Mouse (Mus musculus) cerebellum, postnatal 14 days (tissue): ENCODE measurements around the gene Mrto4.
"Not testable (repeated sequence)": the region's sequence is repeated elsewhere in the genome, so short reads cannot be mapped to it uniquely, and the experiment has no call there.

ENCODE experiments used
- DNase-seq, 2 experiments: peaks; one replicate each; pipeline ENCODE4 v3.0.0; 2021; ENCODE audit warnings: mixed read lengths in 2 of 2

The Mrto4 gene

DNA sequence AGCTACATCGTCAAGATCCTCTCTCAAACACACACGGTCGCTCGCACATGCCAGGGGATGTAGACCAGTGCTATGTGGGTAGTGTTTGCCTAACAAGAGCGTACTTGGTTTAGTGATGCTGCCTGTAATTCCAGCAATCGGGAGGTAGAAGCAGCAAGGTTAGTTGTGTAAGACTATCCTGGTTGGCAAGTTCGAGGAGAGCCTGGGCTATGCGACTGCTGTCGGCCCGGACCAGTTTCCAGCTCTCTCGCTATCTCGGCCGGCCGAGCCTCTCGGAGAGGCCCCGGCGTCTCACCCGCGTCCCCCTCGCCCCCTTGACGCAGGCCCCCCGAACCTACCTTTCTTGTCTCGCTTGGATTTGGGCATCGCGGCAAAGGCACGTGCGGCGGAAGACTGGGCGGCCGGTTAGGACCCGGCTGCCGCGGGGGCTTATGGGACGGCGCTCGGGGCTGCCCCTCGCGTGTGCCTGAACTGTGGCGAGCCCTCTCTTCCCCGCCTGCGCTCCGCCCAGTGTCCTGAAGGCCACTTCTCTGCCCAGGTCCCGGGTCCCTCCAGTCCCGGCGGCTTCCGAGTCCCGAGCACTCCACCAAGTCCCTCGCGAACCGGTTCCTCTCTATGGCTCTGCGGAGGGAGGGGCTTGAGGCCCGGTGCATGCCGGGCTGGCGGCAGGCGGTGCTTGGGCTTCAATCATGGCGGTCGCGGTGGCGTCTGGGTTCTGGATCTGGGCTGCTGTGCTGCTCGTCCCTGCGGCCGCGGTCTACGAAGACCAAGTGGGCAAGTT, at the start of gene Mrto4, which contains the start of the genes Emc1 and Ubr4:
Gene Mrto4, minus strand, starts transcription at position 646 of the 781 bp plus-strand sequence.
Gene Emc1, plus strand, starts transcription at position 657 of the 781 bp plus-strand sequence.
Gene Ubr4, plus strand, starts transcription at position 679 of the 781 bp plus-strand sequence.
- DNase-seq: peak; percentile 87 to 88

- no peak for DNase-seq
These were observed 48.1 kb upstream of the Mrto4 start for GRCm38 (mm10) chr4:139400487-139400886.

- no peak for DNase-seq
These were observed 43.1 kb upstream of the Mrto4 start for GRCm38 (mm10) chr4:139395431-139395830.

- no peak for DNase-seq
These were observed 37.2 kb upstream of the Mrto4 start for GRCm38 (mm10) chr4:139389557-139389956.

GRCm38 (mm10) chr4:139386869-139387319, 34.5 kb upstream of the Mrto4 start:
- DNase-seq: no peak

GRCm38 (mm10) chr4:139385841-139386240, 33.5 kb upstream of the Mrto4 start:
- DNase-seq: not testable (repeated sequence)

GRCm38 (mm10) chr4:139382231-139382630, 29.9 kb upstream of the Mrto4 start:
- DNase-seq: no peak

DNA sequence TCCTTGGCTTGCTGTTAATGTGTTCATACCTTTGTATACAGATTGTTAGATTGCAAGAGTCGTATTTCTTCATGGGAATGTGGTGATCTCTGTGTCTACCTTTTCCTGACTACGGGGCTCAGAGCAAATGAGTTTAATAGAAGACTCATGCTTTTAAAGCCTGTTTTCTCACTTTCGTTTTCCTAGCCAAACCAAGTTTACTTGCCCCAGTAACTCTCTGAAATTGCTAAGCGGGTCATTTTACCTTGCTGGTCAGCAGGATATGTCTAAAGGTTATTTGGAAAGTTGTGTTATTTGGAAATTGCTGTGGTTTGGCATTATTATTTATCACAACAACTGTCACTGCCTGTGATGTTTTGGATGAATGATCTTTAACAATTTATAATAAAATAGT, 29.1 kb upstream of the Mrto4 start:
- DNase-seq: no peak

DNA sequence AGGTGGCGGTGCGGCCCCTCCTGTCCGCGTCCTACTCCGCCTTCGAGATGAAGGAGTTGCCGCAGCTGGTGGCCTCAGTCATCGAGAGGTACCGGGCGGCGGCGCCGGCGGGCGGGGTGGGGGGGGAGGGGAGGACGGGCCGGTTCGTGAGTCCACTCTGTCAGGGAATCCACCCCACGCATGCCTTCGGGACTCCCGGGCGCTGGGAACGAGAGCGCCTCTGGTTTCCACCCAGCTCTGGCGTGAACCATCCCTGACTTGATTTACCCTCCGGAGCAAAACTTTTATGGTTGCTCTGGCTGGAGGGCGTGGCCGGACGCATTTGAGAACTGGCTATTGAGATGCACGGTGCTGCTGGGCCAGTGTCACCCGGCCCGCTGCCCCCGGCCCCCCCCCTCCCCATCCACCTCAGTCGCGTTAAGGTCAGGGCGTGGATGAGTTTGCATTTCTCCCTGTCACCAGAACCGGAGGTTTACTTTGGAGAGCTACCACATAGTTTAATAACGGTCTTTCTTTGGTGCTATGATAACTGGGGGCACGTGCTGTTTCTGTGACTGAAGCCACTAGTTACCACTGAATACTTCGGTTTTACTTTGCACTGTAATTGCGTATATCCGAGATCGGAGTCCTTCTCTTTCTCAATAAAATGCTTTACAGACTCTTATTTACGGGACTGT, 28.5 kb upstream of the Mrto4 start:
- DNase-seq: no peak

DNA sequence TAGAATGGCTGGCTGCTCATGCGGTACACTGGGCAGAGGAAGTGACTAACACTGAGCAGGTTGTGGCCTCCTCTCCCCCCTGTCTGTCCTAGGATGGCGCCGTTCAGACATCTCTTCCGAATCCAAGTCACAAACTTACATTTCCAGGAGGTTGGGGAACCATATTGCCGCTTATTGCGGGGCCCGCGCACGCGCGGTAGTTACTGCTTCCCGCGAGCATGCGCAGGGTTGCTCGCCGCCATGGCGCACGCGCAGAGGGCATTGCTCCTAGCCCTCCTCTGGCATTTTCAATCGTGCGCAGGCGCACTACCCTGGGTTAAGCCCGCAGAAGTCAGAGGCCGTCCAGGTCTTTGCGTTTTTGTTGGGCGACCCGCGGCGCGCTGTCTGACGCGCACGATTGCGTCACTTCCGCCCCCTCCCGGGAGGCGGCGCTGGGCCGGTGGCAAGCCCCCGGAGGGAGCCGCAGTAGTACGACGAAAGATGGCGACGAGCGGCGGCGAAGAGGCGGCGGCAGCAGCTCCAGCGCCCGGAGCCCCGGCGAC, 27.9 kb upstream of the Mrto4 start:
- peak; percentile 100 for DNase-seq

DNA sequence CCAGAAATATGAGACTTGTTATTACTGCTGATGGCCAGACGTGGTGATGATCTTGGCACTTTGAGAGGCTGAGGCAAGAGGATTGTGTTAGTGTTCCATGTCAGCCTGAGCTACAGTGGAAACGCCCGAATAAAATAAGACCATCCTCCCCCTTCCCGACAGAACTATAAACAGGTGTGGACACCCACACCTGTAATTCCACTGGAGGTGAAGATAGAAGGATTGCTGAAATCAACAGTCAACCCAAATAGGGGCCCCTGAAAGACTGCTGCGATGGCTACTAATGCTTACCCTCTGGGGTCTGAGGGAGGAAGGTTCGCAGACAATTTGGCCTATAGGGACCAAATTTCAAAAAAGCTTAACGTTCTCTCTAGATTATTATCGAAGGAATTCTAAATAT, 27.3 kb upstream of the Mrto4 start:
- DNase-seq: peak in 1 of 2 experiments; percentile 16

- no peak for DNase-seq
These were observed 21.2 kb upstream of the Mrto4 start for GRCm38 (mm10) chr4:139373531-139373930.

- no peak for DNase-seq
These were observed 20.8 kb upstream of the Mrto4 start for GRCm38 (mm10) chr4:139373130-139373529.

GRCm38 (mm10) chr4:139368038-139368437, 15.7 kb upstream of the Mrto4 start:
- DNase-seq: no peak

- no peak for DNase-seq
These were observed 15.0 kb upstream of the Mrto4 start for GRCm38 (mm10) chr4:139367336-139367735.

DNA sequence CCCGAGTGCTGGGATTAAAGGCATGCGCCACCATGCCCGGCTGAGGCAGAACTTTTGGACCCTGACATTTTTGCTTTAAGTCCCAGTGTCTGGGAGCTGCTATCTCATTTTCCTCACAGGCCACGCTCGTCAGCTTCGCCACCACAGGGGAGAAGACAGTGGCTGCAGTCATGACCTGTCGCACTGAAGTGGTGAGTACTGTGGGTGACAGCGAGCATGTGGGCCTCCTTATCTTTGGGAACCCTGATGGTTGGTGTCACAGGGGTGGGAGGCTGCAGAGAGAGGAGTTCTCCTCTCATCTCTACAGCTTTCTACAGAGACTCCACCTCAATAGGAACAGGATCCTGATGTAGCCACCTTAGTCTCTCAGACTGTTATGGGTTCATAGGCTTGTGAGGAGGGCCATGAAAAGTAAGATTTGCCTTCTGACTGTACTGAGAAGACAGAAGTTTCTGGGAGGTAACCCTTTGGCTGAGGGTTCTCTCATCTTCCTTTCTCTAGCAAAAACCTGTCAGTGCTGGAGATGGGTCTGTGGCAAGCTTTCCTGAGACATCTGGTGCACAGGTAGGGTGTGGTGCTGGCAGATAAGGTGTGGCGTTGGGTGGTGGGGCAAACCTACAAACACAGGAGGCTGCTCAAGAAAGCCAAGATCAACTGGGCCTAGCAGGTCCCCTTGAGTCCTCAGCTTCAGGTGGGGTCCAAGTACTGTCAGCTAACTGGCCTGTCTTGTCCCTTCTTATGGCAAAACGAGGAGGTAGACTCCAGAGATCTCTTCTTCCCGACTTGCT, 8.6 kb upstream of the Mrto4 start:
- DNase-seq: no peak

GRCm38 (mm10) chr4:139357211-139357610, 4.8 kb upstream of the Mrto4 start:
- no peak for DNase-seq

DNA sequence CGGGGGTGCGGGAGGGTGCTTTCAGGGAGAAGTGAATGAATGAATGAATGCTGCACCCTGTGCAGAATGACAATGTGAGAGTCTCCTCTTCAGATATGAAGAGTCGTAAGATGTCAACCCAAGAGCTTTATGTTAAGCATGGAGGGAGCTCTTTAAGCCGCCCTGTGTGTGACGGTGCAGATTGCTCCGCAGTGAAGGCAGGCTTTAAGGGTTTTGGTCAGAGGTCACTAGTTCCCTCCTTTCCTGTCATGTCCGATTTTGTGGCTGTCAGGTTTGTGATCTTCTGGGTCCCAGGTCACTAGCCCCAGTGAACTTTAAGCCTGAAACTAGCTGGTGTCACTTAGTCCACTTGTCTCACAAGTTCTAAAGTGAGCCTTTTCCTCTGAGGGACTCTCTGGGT, 456 bp upstream of the Mrto4 start:
- no peak for DNase-seq

DNA sequence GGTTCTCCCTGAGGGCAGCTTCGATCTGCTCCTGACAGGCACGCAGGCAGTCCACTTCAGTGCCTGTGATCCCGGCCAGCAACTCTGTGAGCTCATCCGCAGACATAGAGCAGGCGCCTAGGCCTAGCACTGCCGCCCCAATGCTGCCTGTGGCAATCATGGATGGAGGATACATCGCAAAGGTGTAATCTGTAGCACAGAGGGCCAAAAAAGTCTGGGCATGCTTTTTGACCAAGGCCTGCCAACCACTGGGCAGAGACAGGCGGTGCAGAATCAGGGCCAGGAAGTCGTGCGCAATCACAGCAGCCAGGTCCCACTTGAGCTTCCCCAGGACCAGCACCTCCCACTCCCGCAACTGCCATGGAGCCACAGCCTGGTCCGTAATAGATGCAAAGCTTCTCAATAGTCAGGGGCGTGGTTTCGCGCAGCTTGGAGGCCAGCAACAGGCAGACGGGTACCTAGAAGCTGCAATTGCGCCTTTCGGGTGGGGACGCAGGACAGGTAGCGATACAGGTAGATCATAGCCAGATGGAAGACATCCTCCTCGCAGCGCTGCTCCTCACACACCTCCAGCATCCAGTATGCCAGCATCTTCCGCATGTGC, 6.9 kb downstream of the Mrto4 start:
- no peak for DNase-seq

DNA sequence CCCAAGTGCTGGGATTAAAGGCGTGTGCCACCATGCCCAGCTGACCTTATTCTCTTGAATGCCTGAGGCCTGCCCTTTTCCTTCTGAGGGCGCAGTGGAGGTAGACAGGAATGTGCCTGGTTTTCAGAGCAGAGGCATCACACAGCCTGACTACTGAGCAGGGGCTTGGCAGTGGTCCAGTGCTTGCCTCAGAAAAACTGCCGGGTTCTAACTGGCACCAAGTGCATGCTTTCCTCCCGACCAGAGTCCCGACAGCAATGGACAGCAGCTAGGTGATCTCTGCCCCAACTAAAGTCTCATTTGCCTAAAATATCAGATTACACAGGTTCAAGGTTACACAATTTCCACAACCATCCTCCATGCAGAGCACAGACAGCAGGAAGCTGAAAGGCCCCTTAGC, 8.7 kb downstream of the Mrto4 start:
- peak; percentile 56 to 68 for DNase-seq

DNA sequence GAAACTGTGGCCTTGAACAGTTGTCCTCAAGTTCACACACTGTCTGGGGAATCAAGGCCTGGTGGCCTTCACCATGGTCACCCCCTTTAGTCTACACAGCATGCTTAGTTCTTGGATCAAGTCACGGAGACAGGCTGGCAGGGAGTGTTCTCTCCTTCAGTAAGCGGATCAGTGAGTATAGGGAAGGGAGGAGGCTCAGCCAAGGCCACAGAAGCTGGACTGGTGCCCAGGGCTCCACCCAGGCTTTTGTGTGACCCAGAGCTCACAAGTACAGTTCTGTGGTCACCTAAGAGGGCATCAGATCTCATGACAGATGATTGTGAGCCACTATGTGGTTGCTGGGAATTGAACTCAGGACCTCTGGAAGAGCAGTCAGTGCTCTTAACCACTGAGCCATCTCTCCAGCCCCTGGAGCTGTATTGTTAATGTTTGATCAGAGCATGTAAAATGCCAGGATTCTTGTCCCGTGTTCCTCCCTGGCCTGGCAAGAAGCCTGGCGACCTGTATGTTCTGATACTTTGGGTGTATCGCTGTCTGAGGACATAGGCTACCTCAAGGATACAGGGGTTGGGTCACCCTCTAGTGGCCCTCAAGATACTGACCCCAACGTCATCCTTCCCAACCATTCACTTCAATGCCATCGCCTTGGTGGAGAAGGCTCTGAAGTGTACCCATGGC, 10.7 kb downstream of the Mrto4 start:
- peak in 1 of 2 experiments; percentile 19 for DNase-seq

DNA sequence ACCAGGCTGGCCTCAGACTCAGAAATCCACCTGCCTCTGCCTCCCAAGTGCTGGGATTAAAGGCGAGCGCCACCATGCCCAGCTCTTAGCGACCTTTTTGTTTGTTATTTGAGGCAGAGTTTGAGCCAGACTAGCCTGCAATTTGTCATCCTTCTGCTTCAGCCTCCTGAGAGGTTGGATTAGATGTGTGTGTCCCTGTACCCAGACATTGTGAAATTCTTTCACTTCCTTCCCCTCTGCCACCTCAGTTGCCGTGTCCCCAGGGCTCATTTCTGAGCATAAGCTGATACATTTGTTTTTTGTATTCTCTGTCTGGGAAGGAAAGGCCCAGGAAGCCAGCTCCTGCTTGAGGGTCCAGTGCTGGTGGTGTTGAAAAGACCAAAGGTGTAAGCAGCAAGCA, 11.5 kb downstream of the Mrto4 start:
- DNase-seq: no peak
